Mouse (Mus musculus): ENCODE measurements at regions not wholly inside any gene's neighbourhood (a gene's known extent, or its start where the extent isn't known, plus 50 kb on each side); places are given as distances from the start of the nearest gene placed in this dataset.
A peak's percentile ranks its signal among the peaks of the same experiment; 100 is the strongest.

DNA sequence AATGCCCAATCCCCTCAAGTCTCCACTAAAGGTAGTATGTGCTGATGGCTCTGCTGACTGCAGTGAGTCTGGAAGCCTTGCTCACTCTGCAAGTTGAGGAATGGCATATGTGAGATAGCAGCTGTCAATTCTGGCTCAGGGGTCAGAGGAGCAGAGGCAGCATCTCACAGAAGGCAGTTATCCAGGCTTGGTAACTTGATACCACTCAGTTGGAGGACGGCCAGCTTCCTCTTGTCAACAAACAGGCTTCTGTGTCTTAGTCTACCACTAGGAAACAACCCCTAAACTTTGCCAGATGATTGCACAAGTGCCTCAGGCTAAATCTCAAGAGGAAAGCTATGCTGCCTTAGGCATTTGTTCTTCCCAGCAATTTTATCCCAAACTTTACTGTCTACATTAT is 55.7 kb upstream of the Gabre start:
- no peak overlapping the region for H3K27ac ChIP-seq (ENCODE audit: low read depth)
- no peak overlapping the region for H3K4me3 ChIP-seq (ENCODE audit: low read depth, low read length)
- H3K4me2 ChIP-seq, result no peak overlapping the region
- no peak for TF ChIP-seq CTCF (IDR thresholded peaks at IDR 0.05; ENCODE audit: low read depth)
- ATAC-seq (ENCODE audit: insufficient read depth), result peak; percentile 62; the same call in 1 of the 2 replicates
- H3K4me1 ChIP-seq (ENCODE audit: insufficient read depth), result no peaks in the 10 kb centered on the region
- H3K9ac ChIP-seq, result no peak overlapping the region
- WGBS, result 8% methylated on average over 1 of the region's 1 CpGs
- no peaks in the 10 kb centered on the region for H3K36me3 ChIP-seq (ENCODE audit: insufficient read depth)
- no peaks in the 10 kb centered on the region for H3K9me3 ChIP-seq (ENCODE audit: low read depth, low read length)
- DNase-seq, result peak; percentile 74
- H3K27me3 ChIP-seq (ENCODE audit: insufficient read depth, low read length), result no peaks in the 10 kb centered on the region

DNA sequence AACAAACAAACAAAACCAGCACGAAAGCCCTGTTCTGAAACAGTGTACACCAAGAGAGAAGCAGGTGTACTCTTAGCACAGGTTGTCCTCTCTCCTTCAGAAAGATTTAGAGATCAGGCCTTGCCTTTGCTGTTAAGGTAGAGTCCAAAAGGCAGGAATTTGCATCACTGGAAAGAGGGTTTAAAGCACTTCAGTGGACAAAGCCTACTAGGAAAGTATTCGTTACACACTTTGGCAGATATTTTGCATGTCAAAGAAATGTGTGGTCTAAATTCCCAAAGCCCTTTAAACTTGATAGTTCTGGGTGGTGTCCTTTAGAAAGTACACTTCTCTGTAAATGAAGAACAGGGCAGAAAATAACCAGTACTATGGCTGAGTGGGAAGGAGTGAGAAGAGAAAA is 54.2 kb upstream of the Gabre start:
- Histone ChIP-seq H3K27me3 (ENCODE audit: insufficient read depth, low read length) (no peaks in the 10 kb centered on the region), H3K9me3 (ENCODE audit: low read depth, low read length) (no peaks in the 10 kb centered on the region), H3K4me2 (no peak overlapping the region), H3K4me3 (ENCODE audit: low read depth, low read length) (no peak overlapping the region), H3K27ac (ENCODE audit: low read depth) (no peak overlapping the region), H3K36me3 (ENCODE audit: insufficient read depth) (no peaks in the 10 kb centered on the region), H3K9ac (no peak overlapping the region), H3K4me1 (ENCODE audit: insufficient read depth) (no peaks in the 10 kb centered on the region)
- DNase-seq (no peak), ATAC-seq (ENCODE audit: insufficient read depth) (no peak)
- WGBS, result 72% methylated on average over 2 of the region's 2 CpGs
- TF ChIP-seq CTCF (IDR thresholded peaks at IDR 0.05; ENCODE audit: low read depth), result no peak

All from lung, embryonic 14.5 days (tissue).